Mouse (Mus musculus): ENCODE measurements at regions not wholly inside any gene's neighbourhood (a gene's known extent, or its start where the extent isn't known, plus 50 kb on each side); places are given as distances from the start of the nearest gene placed in this dataset.

- TF ChIP-seq POLR2A (IDR thresholded peaks at IDR 0.05; ENCODE audit: control insufficient read depth, extremely low read depth, insufficient read depth, low read length, poor library complexity) (no peak), CTCF (IDR thresholded peaks at IDR 0.05; ENCODE audit: borderline replicate concordance, control insufficient read depth, extremely low read depth, insufficient read depth, low read length, poor library complexity) (no peak)
Observed at GRCm38 (mm10) chr15:86835996-86836395, 621.7 kb downstream of the Tbc1d22a start.

Data from thymus, adult 2 months (tissue).